Mouse (Mus musculus) CH12.LX (cell line): ENCODE data around the gene Zfp593. TPM values are rescaled to one million over a fixed set of nuclear protein-coding genes. Genes with fewer than 3 reads are reported as not detected.
A peak's percentile ranks its signal among the peaks of the same experiment; 100 is the strongest.

ENCODE experiments used
- DNase-seq: peaks from one replicate; pipeline ENCODE4 v3.0.0-alpha.2; 2013; ENCODE audit errors: extremely low read depth
- H3K27ac ChIP-seq: 2 replicates; pipeline ENCODE4 v1.5.1; 2012; ENCODE audit warnings: low read depth, mild to moderate bottlenecking, control low read depth, moderate library complexity; ENCODE audit not compliant: insufficient read depth
- H3K27me3 ChIP-seq: replicated peaks from 2 replicates; pipeline ENCODE3; 2012; ENCODE audit warnings: inconsistent platforms
- H3K36me3 ChIP-seq, 2 experiments: replicated peaks in 1 of 2; 2 replicates each; pipeline versions ENCODE3 to v1.6.1; 2012; ENCODE audit warnings: inconsistent platforms in 1 of 2, low read length in 1 of 2, mild to moderate bottlenecking in 1 of 2, mixed read lengths in 1 of 2, moderate library complexity in 1 of 2; ENCODE audit not compliant: control insufficient read depth in 1 of 2, insufficient read depth in 1 of 2
- H3K4me1 ChIP-seq, 2 experiments: 2 replicates each; pipeline ENCODE4 v1.6.1; 2012; ENCODE audit warnings: inconsistent platforms in 1 of 2, moderate library complexity in 1 of 2; ENCODE audit not compliant: insufficient read depth in 2 of 2, control insufficient read depth in 1 of 2
- H3K4me2 ChIP-seq: 2 replicates; pipeline ENCODE4 v1.6.1; 2012; ENCODE audit warnings: low read depth, mild to moderate bottlenecking, control low read depth; ENCODE audit not compliant: poor library complexity, insufficient read depth, severe bottlenecking
- H3K4me3 ChIP-seq, 3 experiments: fragments of 150-350 bp in 1 of 3; sonication (generic) in 1 of 3; replicated peaks in 1 of 3; 2 replicates each; pipeline versions ENCODE3 to v1.5.1; 2011 to 2012; ENCODE audit warnings: low read depth in 2 of 3, low read length in 2 of 3, mild to moderate bottlenecking in 2 of 3, moderate library complexity in 2 of 3, control low read depth in 1 of 3, improper control_type of control experiment in 1 of 3, inconsistent platforms in 1 of 3, mixed read lengths in 1 of 3; ENCODE audit not compliant: poor library complexity in 1 of 3
- H3K79me2 ChIP-seq: replicated peaks from 2 replicates; pipeline ENCODE4 v1.6.1; 2012; ENCODE audit warnings: mild to moderate bottlenecking, moderate library complexity; ENCODE audit not compliant: control insufficient read depth, poor library complexity, insufficient read depth, severe bottlenecking; ENCODE audit errors: extremely low read depth
- H3K9ac ChIP-seq: 2 replicates; pipeline ENCODE4 v1.6.1; 2012; ENCODE audit warnings: low read depth, mild to moderate bottlenecking, control low read depth, moderate library complexity; ENCODE audit not compliant: insufficient read depth
- H3K9me3 ChIP-seq: replicated peaks from 2 replicates; pipeline ENCODE3; 2012; ENCODE audit warnings: low read length, inconsistent platforms, mixed read lengths
- BHLHE40 ChIP-seq: IDR thresholded peaks from 2 replicates; pipeline ENCODE4 v1.6.1; 2011; ENCODE audit warnings: mild to moderate bottlenecking, low read depth, low read length, improper control_type of control experiment
- CHD2 ChIP-seq: IDR thresholded peaks from 2 replicates; pipeline ENCODE4 v1.6.1; 2011; ENCODE audit warnings: low read length, improper control_type of control experiment
- CTCF ChIP-seq, 2 experiments: IDR thresholded peaks in 1 of 2; conservative IDR thresholded peaks in 1 of 2; 2 replicates each; pipeline ENCODE4 v1.5.1; 2011 to 2012; ENCODE audit warnings: low read depth in 2 of 2, low read length in 2 of 2, improper control_type of control experiment in 1 of 2, inconsistent platforms in 1 of 2, mild to moderate bottlenecking in 1 of 2, moderate library complexity in 1 of 2
- EP300 ChIP-seq: IDR thresholded peaks from 2 replicates; pipeline ENCODE4 v1.6.1; 2011; ENCODE audit warnings: low read length, improper control_type of control experiment
- IRF4 ChIP-seq: IDR thresholded peaks from 2 replicates; pipeline ENCODE4 v1.6.1; 2014; ENCODE audit warnings: low read depth, mild to moderate bottlenecking, inconsistent platforms, low read length, improper control_type of control experiment
- MAFK ChIP-seq: IDR thresholded peaks from 2 replicates; pipeline ENCODE4 v1.6.1; 2011; ENCODE audit warnings: low read length, improper control_type of control experiment; ENCODE audit not compliant: insufficient replicate concordance
- MAZ ChIP-seq: IDR thresholded peaks from 2 replicates; pipeline ENCODE4 v1.6.1; 2012; ENCODE audit warnings: low read depth, mild to moderate bottlenecking, inconsistent platforms, low read length, improper control_type of control experiment, moderate library complexity
- MEF2A ChIP-seq: IDR thresholded peaks from 2 replicates; pipeline ENCODE4 v1.6.1; 2014; ENCODE audit warnings: low read depth, mild to moderate bottlenecking, inconsistent platforms, low read length, improper control_type of control experiment, borderline replicate concordance
- MYC ChIP-seq: IDR thresholded peaks from 2 replicates; pipeline ENCODE4 v1.6.1; 2011; ENCODE audit warnings: low read depth, mild to moderate bottlenecking, improper control_type of control experiment, low read length
- NELFE ChIP-seq: IDR thresholded peaks from 2 replicates; pipeline ENCODE4 v1.6.1; 2011; ENCODE audit warnings: low read depth, low read length, improper control_type of control experiment
- PAX5 ChIP-seq: IDR thresholded peaks from 2 replicates; pipeline ENCODE4 v1.6.1; 2012; ENCODE audit warnings: low read length, inconsistent platforms, mixed read lengths
- POLR2A ChIP-seq: IDR thresholded peaks from 2 replicates; pipeline ENCODE4 v1.6.1; 2011; ENCODE audit warnings: low read depth, mild to moderate bottlenecking, improper control_type of control experiment, low read length
- POLR2AphosphoS2 ChIP-seq: IDR thresholded peaks from 2 replicates; pipeline ENCODE4 v1.6.1; 2011; ENCODE audit warnings: low read depth, low read length, improper control_type of control experiment
- SMC3 ChIP-seq: IDR thresholded peaks from 2 replicates; pipeline ENCODE4 v1.6.1; 2011; ENCODE audit warnings: low read depth, low read length, improper control_type of control experiment
- TBP ChIP-seq: conservative IDR thresholded peaks from 2 replicates; pipeline ENCODE4 v1.6.1; 2011; ENCODE audit warnings: low read depth, low read length, improper control_type of control experiment
- USF2 ChIP-seq: conservative IDR thresholded peaks from 2 replicates; pipeline ENCODE4 v1.6.1; 2011; ENCODE audit warnings: low read depth, low read length, improper control_type of control experiment
- ZC3H11A ChIP-seq: IDR thresholded peaks from 2 replicates; pipeline ENCODE4 v1.6.1; 2012; ENCODE audit warnings: low read depth, mild to moderate bottlenecking, inconsistent platforms, low read length, improper control_type of control experiment
- dilution Hi-C: fragments of 300-500 bp; cut with MboI; formaldehyde crosslinking; loops from 2 replicates; pipeline ENCODE4 v1.14.3; 2020; ENCODE audit warnings: low sequenced_read_pairs; ENCODE audit not compliant: extremely low pct_unique_long_range_greater_than_20kb, extremely low pct_ligation_motif_present
- in situ Hi-C: fragments of 300-500 bp; cut with MboI; formaldehyde crosslinking; loops from 3 replicates; pipeline ENCODE4 v1.14.3; 2019; ENCODE audit warnings: low sequenced_read_pairs, low pct_ligation_motif_present, low pct_unique_long_range_greater_than_20kb, mixed read lengths
- polyA plus RNA-seq: library from polyadenylated mRNA; unstranded; fragments of >175 nt; gene quantifications from 2 replicates; pipeline ENCODE4 v1.2.1, GENCODE M21; 2012; ENCODE audit warnings: low read depth; ENCODE audit not compliant: insufficient read length
- total RNA-seq, 2 experiments: library from RNA; depleted of rRNA; stranded (reverse); fragments of 300-350 nt in 1 of 2; fragments of >200 nt in 1 of 2; gene quantifications; 2 replicates each; pipeline ENCODE4 v1.2.3; 2012 to 2014

The Zfp593 gene
- total and polyA plus RNA-seq, 3 experiments: 28.9 to 34.7 (median 29.1) TPM

GRCm38 (mm10) chr4:134246719-134247258 is 1.4 kb upstream of the Zfp593 start, which contains the start of gene Gm30191:
Gm30191 (plus strand) TSS chr4:134246935.
- Histone ChIP-seq H3K4me3 (no peak within 1 kb of the TSS), H3K9me3 (peaks cover 10% of the 10 kb centered on the region), H3K27ac (no peak within 1 kb of the TSS), H3K4me2 (peak within 1 kb of the TSS; percentile 58; the same call in 1 of the 2 replicates), H3K36me3 (peaks cover 7 to 17% of the 10 kb centered on the region in 2 experiments), H3K79me2 (peaks cover 10% of the 10 kb centered on the region; the same call in 1 of the 2 replicates), H3K4me1 (peaks cover 9 to 24% of the 10 kb centered on the region in 2 experiments; a peak in 3 of 4 replicates), H3K27me3 (peaks cover 59% of the 10 kb centered on the region), H3K9ac (peak within 1 kb of the TSS; percentile 20)
- TF ChIP-seq PAX5 (no peak), CTCF (conservative IDR thresholded peaks at IDR 0.05 in 1 of 2, IDR thresholded peaks at IDR 0.05 in 1 of 2; ENCODE audit: low read depth in 2 of 2, low read length in 2 of 2) (no peak), MEF2A (no peak), CHD2 (no peak), SMC3 (no peak), NELFE (no peak), MAFK (no peak), MYC (no peak), MAZ (no peak), USF2 (no peak)
- dilution Hi-C loops: no loop called here
- in situ Hi-C loops: loop anchor here (5.0 kb wide), 1 partner anchor 41 kb away; the partner anchor contains the start of gene Pdik1l
- DNase-seq: no peak

- peaks cover 7 to 17% of the 10 kb centered on the region in 2 experiments for H3K36me3 ChIP-seq
- H3K9ac ChIP-seq: no peak overlapping the region
- peaks cover 10% of the 10 kb centered on the region; the same call in 1 of the 2 replicates for H3K79me2 ChIP-seq
- H3K27ac ChIP-seq: no peak overlapping the region
- peaks cover 9 to 24% of the 10 kb centered on the region in 2 experiments; a peak in 3 of 4 replicates for H3K4me1 ChIP-seq
- peaks cover 4% of the 10 kb centered on the region for H3K9me3 ChIP-seq
- H3K4me2 ChIP-seq: no peak overlapping the region
- in situ Hi-C loops (loop anchor here (5.0 kb wide), 1 partner anchor 41 kb away; the partner anchor contains the start of gene Pdik1l), dilution Hi-C loops (no loop called here)
- TF ChIP-seq IRF4 (no peak), ZC3H11A (no peak), POLR2A (no peak), TBP (no peak), MAFK (no peak), BHLHE40 (no peak), POLR2AphosphoS2 (no peak), EP300 (no peak), SMC3 (no peak)
- peaks cover 56% of the 10 kb centered on the region for H3K27me3 ChIP-seq
- DNase-seq: no peak
- H3K4me3 ChIP-seq: no peak overlapping the region
These were observed 864 bp upstream of the Zfp593 start for GRCm38 (mm10) chr4:134246256-134246655.
